Mouse (Mus musculus) cortical plate, adult 2 months (tissue): ENCODE measurements at regions not wholly inside any gene's neighbourhood (a gene's known extent, or its start where the extent isn't known, plus 50 kb on each side); places are given as distances from the start of the nearest gene placed in this dataset.

Source experiments
- CTCF ChIP-seq: fragments of 200-500 bp; IDR thresholded peaks from 2 replicates; pipeline ENCODE4 v1.5.1; 2011; ENCODE audit warnings: mild to moderate bottlenecking, control low read depth, low read length; ENCODE audit not compliant: insufficient read depth; ENCODE audit errors: extremely low read depth
- POLR2A ChIP-seq: fragments of 200-500 bp; IDR thresholded peaks from 2 replicates; pipeline ENCODE4 v1.6.1; 2011; ENCODE audit warnings: mild to moderate bottlenecking, low read length, control low read depth; ENCODE audit not compliant: insufficient read depth; ENCODE audit errors: extremely low read depth

- TF ChIP-seq POLR2A (no peak), CTCF (no peak)
Measured at GRCm38 (mm10) chr9:112839071-112839793, 603.5 kb upstream of the Arpp21 start.
